Mouse (Mus musculus): ENCODE data around the gene Lrrtm3.

Lrrtm3 gene

GRCm38 (mm10) chr10:63978101-63978500, 112.0 kb downstream of the Lrrtm3 start:
- Histone ChIP-seq H3K4me1 (replicated peaks; ENCODE audit: low read depth, low read length) (no peaks in the 10 kb centered on the region), H3K27me3 (ENCODE audit: insufficient read depth, low read length) (no peaks in the 10 kb centered on the region), H3K4me3 (replicated peaks; ENCODE audit: low read length) (no peak overlapping the region), H3K9me3 (ENCODE audit: low read length) (peaks cover 8% of the 10 kb centered on the region), H3K36me3 (ENCODE audit: insufficient read depth, low read length) (no peaks in the 10 kb centered on the region)
- TF ChIP-seq CTCF (conservative IDR thresholded peaks at IDR 0.05; ENCODE audit: low read length) (no peak), NANOG (IDR thresholded peaks at IDR 0.05; ENCODE audit: borderline replicate concordance, low read length) (no peak), POU5F1 (IDR thresholded peaks at IDR 0.05; ENCODE audit: borderline replicate concordance, low read length) (no peak)

- TF ChIP-seq NANOG (IDR thresholded peaks at IDR 0.05; ENCODE audit: borderline replicate concordance, low read length) (no peak), POU5F1 (IDR thresholded peaks at IDR 0.05; ENCODE audit: borderline replicate concordance, low read length) (no peak), CTCF (conservative IDR thresholded peaks at IDR 0.05; ENCODE audit: low read length) (no peak)
- Histone ChIP-seq H3K36me3 (ENCODE audit: insufficient read depth, low read length) (no peaks in the 10 kb centered on the region), H3K4me3 (replicated peaks; ENCODE audit: low read length) (no peak overlapping the region), H3K27me3 (ENCODE audit: insufficient read depth, low read length) (no peaks in the 10 kb centered on the region), H3K4me1 (replicated peaks; ENCODE audit: low read depth, low read length) (no peaks in the 10 kb centered on the region), H3K9me3 (ENCODE audit: low read length) (no peaks in the 10 kb centered on the region)
Observed at GRCm38 (mm10) chr10:63972300-63972699, 117.8 kb downstream of the Lrrtm3 start.

GRCm38 (mm10) chr10:63954308-63954930, 135.7 kb downstream of the Lrrtm3 start:
- TF ChIP-seq CTCF (conservative IDR thresholded peaks at IDR 0.05; ENCODE audit: low read length) (no peak), POU5F1 (IDR thresholded peaks at IDR 0.05; ENCODE audit: borderline replicate concordance, low read length) (no peak), NANOG (IDR thresholded peaks at IDR 0.05; ENCODE audit: borderline replicate concordance, low read length) (no peak)
- Histone ChIP-seq H3K36me3 (ENCODE audit: insufficient read depth, low read length) (no peaks in the 10 kb centered on the region), H3K4me1 (replicated peaks; ENCODE audit: low read depth, low read length) (no peaks in the 10 kb centered on the region), H3K9me3 (ENCODE audit: low read length) (no peaks in the 10 kb centered on the region), H3K4me3 (replicated peaks; ENCODE audit: low read length) (no peak overlapping the region), H3K27me3 (ENCODE audit: insufficient read depth, low read length) (no peaks in the 10 kb centered on the region)

GRCm38 (mm10) chr10:63951481-63951880, 138.6 kb downstream of the Lrrtm3 start:
- no peaks in the 10 kb centered on the region for H3K4me1 ChIP-seq (replicated peaks; ENCODE audit: low read depth, low read length)
- H3K9me3 ChIP-seq (ENCODE audit: low read length), result no peaks in the 10 kb centered on the region
- H3K27me3 ChIP-seq (ENCODE audit: insufficient read depth, low read length), result no peaks in the 10 kb centered on the region
- no peaks in the 10 kb centered on the region for H3K36me3 ChIP-seq (ENCODE audit: insufficient read depth, low read length)
- TF ChIP-seq NANOG (IDR thresholded peaks at IDR 0.05; ENCODE audit: borderline replicate concordance, low read length), result no peak
- TF ChIP-seq POU5F1 (IDR thresholded peaks at IDR 0.05; ENCODE audit: borderline replicate concordance, low read length), result no peak
- TF ChIP-seq CTCF (conservative IDR thresholded peaks at IDR 0.05; ENCODE audit: low read length), result no peak
- H3K4me3 ChIP-seq (replicated peaks; ENCODE audit: low read length), result no peak overlapping the region

GRCm38 (mm10) chr10:63950867-63951266, 139.2 kb downstream of the Lrrtm3 start:
- H3K4me1 ChIP-seq (replicated peaks; ENCODE audit: low read depth, low read length), result no peaks in the 10 kb centered on the region
- H3K9me3 ChIP-seq (ENCODE audit: low read length), result no peaks in the 10 kb centered on the region
- TF ChIP-seq CTCF (conservative IDR thresholded peaks at IDR 0.05; ENCODE audit: low read length), result no peak
- TF ChIP-seq NANOG (IDR thresholded peaks at IDR 0.05; ENCODE audit: borderline replicate concordance, low read length), result no peak
- no peak for TF ChIP-seq POU5F1 (IDR thresholded peaks at IDR 0.05; ENCODE audit: borderline replicate concordance, low read length)
- no peaks in the 10 kb centered on the region for H3K36me3 ChIP-seq (ENCODE audit: insufficient read depth, low read length)
- H3K4me3 ChIP-seq (replicated peaks; ENCODE audit: low read length), result no peak overlapping the region
- no peaks in the 10 kb centered on the region for H3K27me3 ChIP-seq (ENCODE audit: insufficient read depth, low read length)

GRCm38 (mm10) chr10:63947266-63947665, 142.8 kb downstream of the Lrrtm3 start:
- Histone ChIP-seq H3K36me3 (ENCODE audit: insufficient read depth, low read length) (no peaks in the 10 kb centered on the region), H3K9me3 (ENCODE audit: low read length) (no peaks in the 10 kb centered on the region), H3K27me3 (ENCODE audit: insufficient read depth, low read length) (no peaks in the 10 kb centered on the region), H3K4me3 (replicated peaks; ENCODE audit: low read length) (no peak overlapping the region), H3K4me1 (replicated peaks; ENCODE audit: low read depth, low read length) (no peaks in the 10 kb centered on the region)
- TF ChIP-seq POU5F1 (IDR thresholded peaks at IDR 0.05; ENCODE audit: borderline replicate concordance, low read length), result no peak
- no peak for TF ChIP-seq NANOG (IDR thresholded peaks at IDR 0.05; ENCODE audit: borderline replicate concordance, low read length)
- no peak for TF ChIP-seq CTCF (conservative IDR thresholded peaks at IDR 0.05; ENCODE audit: low read length)

- H3K4me3 ChIP-seq (replicated peaks; ENCODE audit: low read length), result no peak overlapping the region
- no peaks in the 10 kb centered on the region for H3K36me3 ChIP-seq (ENCODE audit: insufficient read depth, low read length)
- H3K27me3 ChIP-seq (ENCODE audit: insufficient read depth, low read length), result no peaks in the 10 kb centered on the region
- no peaks in the 10 kb centered on the region for H3K9me3 ChIP-seq (ENCODE audit: low read length)
- no peaks in the 10 kb centered on the region for H3K4me1 ChIP-seq (replicated peaks; ENCODE audit: low read depth, low read length)
- TF ChIP-seq CTCF (conservative IDR thresholded peaks at IDR 0.05; ENCODE audit: low read length) (no peak), NANOG (IDR thresholded peaks at IDR 0.05; ENCODE audit: borderline replicate concordance, low read length) (no peak), POU5F1 (IDR thresholded peaks at IDR 0.05; ENCODE audit: borderline replicate concordance, low read length) (no peak)
Observed at GRCm38 (mm10) chr10:63945534-63945933, 144.5 kb downstream of the Lrrtm3 start.

GRCm38 (mm10) chr10:63933946-63934345, 156.1 kb downstream of the Lrrtm3 start:
- TF ChIP-seq CTCF (conservative IDR thresholded peaks at IDR 0.05; ENCODE audit: low read length) (no peak), POU5F1 (IDR thresholded peaks at IDR 0.05; ENCODE audit: borderline replicate concordance, low read length) (no peak), NANOG (IDR thresholded peaks at IDR 0.05; ENCODE audit: borderline replicate concordance, low read length) (no peak)
- Histone ChIP-seq H3K9me3 (ENCODE audit: low read length) (no peaks in the 10 kb centered on the region), H3K4me1 (replicated peaks; ENCODE audit: low read depth, low read length) (no peaks in the 10 kb centered on the region), H3K4me3 (replicated peaks; ENCODE audit: low read length) (no peak overlapping the region), H3K36me3 (ENCODE audit: insufficient read depth, low read length) (no peaks in the 10 kb centered on the region), H3K27me3 (ENCODE audit: insufficient read depth, low read length) (no peaks in the 10 kb centered on the region)

GRCm38 (mm10) chr10:63927334-63927733, 162.7 kb downstream of the Lrrtm3 start, which contains the start of gene Gm10118:
TSS of gene Gm10118 (minus strand) at chr10:63927434.
- no peaks in the 10 kb centered on the region for H3K4me1 ChIP-seq (replicated peaks; ENCODE audit: low read depth, low read length)
- no peaks in the 10 kb centered on the region for H3K27me3 ChIP-seq (ENCODE audit: insufficient read depth, low read length)
- no peaks in the 10 kb centered on the region for H3K9me3 ChIP-seq (ENCODE audit: low read length)
- TF ChIP-seq NANOG (IDR thresholded peaks at IDR 0.05; ENCODE audit: borderline replicate concordance, low read length), result no peak
- no peak for TF ChIP-seq CTCF (conservative IDR thresholded peaks at IDR 0.05; ENCODE audit: low read length)
- no peak for TF ChIP-seq POU5F1 (IDR thresholded peaks at IDR 0.05; ENCODE audit: borderline replicate concordance, low read length)
- no peak within 1 kb of the TSS for H3K4me3 ChIP-seq (replicated peaks; ENCODE audit: low read length)
- no peaks in the 10 kb centered on the region for H3K36me3 ChIP-seq (ENCODE audit: insufficient read depth, low read length)
